Mouse (Mus musculus) ES-CJ7 (cell line): Measurements from ENCODE around the gene Trcg1.

Source experiments
- DNase-seq: peaks from one replicate; pipeline ENCODE4 v3.0.0; 2011; ENCODE audit warnings: low read depth, low spot score

The Trcg1 gene

GRCm38 (mm10) chr9:57295666-57296065 lies 59.3 kb downstream of the Trcg1 start:
- no peak for DNase-seq

- DNase-seq, result peak; percentile 66
Measured at GRCm38 (mm10) chr9:57296277-57296676, 59.9 kb downstream of the Trcg1 start.

DNA sequence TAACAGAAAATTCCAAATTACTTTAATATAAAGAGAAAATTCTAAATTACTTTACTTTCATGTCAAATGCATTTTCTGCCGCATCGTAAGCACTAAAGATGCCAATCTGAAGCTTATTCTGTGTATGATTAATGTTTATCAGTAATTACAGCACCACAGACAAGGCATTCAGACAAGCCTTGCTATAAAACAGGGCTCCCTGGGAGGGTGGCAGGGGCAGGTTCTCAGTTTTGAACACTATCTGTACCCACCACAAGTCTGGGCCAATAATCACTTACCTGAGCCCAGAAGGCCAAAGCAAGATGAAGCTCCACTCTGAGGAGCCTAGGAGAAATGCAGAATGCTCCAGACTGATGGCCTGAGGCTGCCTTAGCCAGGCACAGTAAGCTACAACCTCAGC lies 61.6 kb downstream of the Trcg1 start:
- no peak for DNase-seq
